Comparison of ENCODE assay signal across 17 mouse cellular contexts in the genomic region with DNA sequence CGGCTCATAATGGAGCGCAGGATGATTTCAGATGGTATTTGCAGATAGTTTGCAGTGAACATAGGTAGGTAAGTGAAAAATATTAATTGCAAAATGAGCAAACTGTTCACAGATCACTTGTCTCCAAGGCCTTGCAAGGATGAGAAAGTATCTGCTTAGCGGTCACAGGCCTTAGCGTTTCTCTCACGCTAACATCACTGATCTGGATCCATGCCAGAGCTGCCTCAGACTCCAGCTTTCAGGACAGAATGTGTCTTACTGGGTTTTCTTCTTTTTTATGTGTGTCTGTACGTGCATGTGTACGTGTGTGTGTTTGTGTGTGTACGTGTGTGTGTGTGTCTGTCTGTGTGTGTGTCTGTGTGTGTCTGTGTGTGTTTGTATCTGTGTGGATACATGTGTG. TPM values are rescaled to one million over a fixed set of nuclear protein-coding genes. Genes with fewer than 3 reads are reported as not detected.
DNase-seq lines count a peak whose midpoint lies in the region; ATAC-seq and TF ChIP-seq lines count a peak whose summit lies in the region.
"Had no signal": no experiment of that assay in that cellular context is flagged by ENCODE, and none has a peak within 500 bp of the region (broad histone marks: within the 10 kb centered on the region; RNA-seq: fewer than 3 reads in every experiment).

No protein-coding gene starts in this region.

- H3K4me2 ChIP-seq in embryonic facial prominence, embryonic 14.5 days (ENCODE audit: low read depth, low read length) = no peak overlapping the region
- no peak overlapping the region for H3K4me2 ChIP-seq in lung, postnatal 0 days (replicated peaks; ENCODE audit: low read depth, low read length)
- H3K4me2 ChIP-seq: limb, embryonic 12.5 days; liver, embryonic 12.5 days had no signal

- no peak overlapping the region for H3K9ac ChIP-seq in embryonic facial prominence, embryonic 14.5 days (ENCODE audit: low read depth, low read length)
- no peak overlapping the region for H3K9ac ChIP-seq in lung, postnatal 0 days (replicated peaks; ENCODE audit: low read depth)
- H3K9ac ChIP-seq: limb, embryonic 12.5 days; liver, embryonic 12.5 days had no signal

- no peak overlapping the region for H3K4me3 ChIP-seq in embryonic facial prominence, embryonic 14.5 days (ENCODE audit: low read depth, low read length)
- H3K4me3 ChIP-seq in embryonic facial prominence, embryonic 10.5 days = no peak overlapping the region
- no peak overlapping the region for H3K4me3 ChIP-seq in lung, postnatal 0 days (ENCODE audit: low read depth, low read length)
- no peak overlapping the region for H3K4me3 ChIP-seq in lung, adult 2 months (replicated peaks; ENCODE audit: extremely low read depth, low read depth, low read length)
- H3K4me3 ChIP-seq: forebrain, embryonic 10.5 days; limb, embryonic 12.5 days; liver, embryonic 12.5 days had no signal

- no peak overlapping the region for H3K27ac ChIP-seq in embryonic facial prominence, embryonic 14.5 days (replicated peaks; ENCODE audit: low read depth, low read length)
- H3K27ac ChIP-seq in embryonic facial prominence, embryonic 10.5 days (replicated peaks) = no peak overlapping the region
- no peak overlapping the region for H3K27ac ChIP-seq in lung, postnatal 0 days (ENCODE audit: low read length)
- H3K27ac ChIP-seq: forebrain, embryonic 10.5 days; limb, embryonic 12.5 days; liver, embryonic 12.5 days had no signal

- 82% methylated on average over 8 of the region's 8 CpGs for WGBS in embryonic facial prominence, embryonic 14.5 days
- WGBS in embryonic facial prominence, embryonic 10.5 days = 91% methylated on average over 8 of the region's 8 CpGs
- 74% methylated on average over 8 of the region's 8 CpGs for WGBS in lung, postnatal 0 days
- 73% methylated on average over 8 of the region's 8 CpGs for WGBS in lung, adult 2 months

- no peaks in the 10 kb centered on the region for H3K27me3 ChIP-seq in embryonic facial prominence, embryonic 14.5 days (replicated peaks; ENCODE audit: control insufficient read depth, insufficient read depth, low read length)
- peaks cover 13% of the 10 kb centered on the region for H3K27me3 ChIP-seq in embryonic facial prominence, embryonic 10.5 days (replicated peaks; ENCODE audit: low read depth, poor library complexity, severe bottlenecking)
- no peaks in the 10 kb centered on the region for H3K27me3 ChIP-seq in lung, postnatal 0 days (replicated peaks; ENCODE audit: insufficient read depth, low read length)

- TF ChIP-seq CTCF in lung, postnatal 0 days (IDR thresholded peaks at IDR 0.05) = no peak
- no peak for TF ChIP-seq CTCF in lung, adult 2 months (IDR thresholded peaks at IDR 0.05; ENCODE audit: insufficient read depth, low read length)

- ATAC-seq in embryonic facial prominence, embryonic 14.5 days (ENCODE audit: low read depth) = no peak
- no peak for ATAC-seq in lung, postnatal 0 days
- ATAC-seq: liver, embryonic 12.5 days had no signal

- H3K9me3 ChIP-seq in embryonic facial prominence, embryonic 14.5 days (ENCODE audit: control insufficient read depth, low read length) = no peaks in the 10 kb centered on the region
- H3K9me3 ChIP-seq in embryonic facial prominence, embryonic 10.5 days = no peaks in the 10 kb centered on the region
- no peaks in the 10 kb centered on the region for H3K9me3 ChIP-seq in lung, postnatal 0 days (ENCODE audit: low read length)
- H3K9me3 ChIP-seq: forebrain, embryonic 10.5 days; limb, embryonic 12.5 days; liver, embryonic 12.5 days had no signal

- DNase-seq in embryonic facial prominence, embryonic 14.5 days (ENCODE audit: low spot score) = peak; percentile 15
- no peak for DNase-seq in embryonic facial prominence, embryonic 10.5 days (ENCODE audit: low spot score)
- peak; percentile 39 for DNase-seq in heart, postnatal 4 days
- DNase-seq in heart, adult 8-10 months (ENCODE audit: low spot score) = no peak
- DNase-seq in lung, postnatal 0 days (ENCODE audit: low spot score) = peak; percentile 46
- no peak for DNase-seq in lung, adult 2 months
- peak; percentile 30 for DNase-seq in brain, adult 2 months (ENCODE audit: low read depth, low spot score)
- no peak for DNase-seq in testis, postnatal 14 days (ENCODE audit: low spot score)
- DNase-seq: cerebellum, postnatal 25 days; embryo, embryonic 11 days; kidney, adult 11 months; kidney, postnatal 36 days; retina, postnatal 1 day; thymus, postnatal 14 days had no signal

- no peak for TF ChIP-seq POLR2A in lung, adult 2 months (IDR thresholded peaks at IDR 0.05; ENCODE audit: borderline replicate concordance, extremely low read depth, low read depth, low read length)

- peaks cover under 1% of the 10 kb centered on the region; the same call in 1 of the 2 replicates for H3K4me1 ChIP-seq in embryonic facial prominence, embryonic 14.5 days (ENCODE audit: control insufficient read depth, insufficient read depth, low read length)
- H3K4me1 ChIP-seq in embryonic facial prominence, embryonic 10.5 days = peaks cover 8% of the 10 kb centered on the region
- no peaks in the 10 kb centered on the region for H3K4me1 ChIP-seq in lung, postnatal 0 days (ENCODE audit: insufficient read depth, low read depth, low read length)
- H3K4me1 ChIP-seq in lung, adult 2 months (ENCODE audit: control insufficient read depth, insufficient read depth, low read length) = 0 out of 2 replicates have a peak, but pooled peaks cover 2% of the 10 kb centered on the region

- H3K36me3 ChIP-seq in embryonic facial prominence, embryonic 14.5 days (ENCODE audit: control insufficient read depth, insufficient read depth, low read length) = no peaks in the 10 kb centered on the region
- H3K36me3 ChIP-seq in embryonic facial prominence, embryonic 10.5 days (replicated peaks) = no peaks in the 10 kb centered on the region
- H3K36me3 ChIP-seq in lung, postnatal 0 days (ENCODE audit: insufficient read depth, low read length) = no peaks in the 10 kb centered on the region
- H3K36me3 ChIP-seq: forebrain, embryonic 10.5 days; limb, embryonic 12.5 days; liver, embryonic 12.5 days had no signal

- TF ChIP-seq EP300 in lung, postnatal 0 days (IDR thresholded peaks at IDR 0.05) = no peak

RNA-seq across cellular contexts. Expression of gene Kdm8, which starts 46.4 kb away (rescaled TPM):
- polyA plus RNA-seq in embryonic facial prominence, embryonic 14.5 days (2014; fragmentation: Nextera tagmentation; extraction: Ambion mirVana) = 6.9 and 8.7 TPM in 2 replicates
- polyA plus RNA-seq in embryonic facial prominence, embryonic 10.5 days (2016; fragmentation: Nextera tagmentation; extraction: Ambion mirVana) = 16.4 and 16.5 TPM in 2 replicates
- 1 to 10 TPM; 4.4 to 5.3 TPM for total RNA-seq in heart, postnatal 4 days (2021)
- total RNA-seq in heart, adult 8-10 months (2022) = 1 to 10 TPM; 3.6 to 6.0 (median 4.0) TPM
- 4.2 and 5.6 TPM in 2 replicates for polyA plus RNA-seq in lung, postnatal 0 days (2015; fragmentation: Nextera tagmentation; extraction: Ambion mirVana)
- 4.6 and 6.0 TPM in 2 replicates for polyA plus RNA-seq in lung, adult 2 months (2012; rRNA removed)

Comparison
In these comparisons a context has a peak if more than half of its experiments do, and no peak if none do; other contexts are left out.
1. DNase-seq: peak in embryonic facial prominence, embryonic 14.5 days (single experiment), heart, postnatal 4 days (single experiment), lung, postnatal 0 days (single experiment) and brain, adult 2 months (single experiment); none in embryonic facial prominence, embryonic 10.5 days (single experiment), heart, adult 8-10 months (single experiment), lung, adult 2 months (single experiment) and testis, postnatal 14 days (single experiment).